Mouse (Mus musculus): ENCODE measurements at regions not wholly inside any gene's neighbourhood (a gene's known extent, or its start where the extent isn't known, plus 50 kb on each side); places are given as distances from the start of the nearest gene placed in this dataset.
"Not testable (repeated sequence)": the region's sequence is repeated elsewhere in the genome, so short reads cannot be mapped to it uniquely, and the experiment has no call there.

DNA sequence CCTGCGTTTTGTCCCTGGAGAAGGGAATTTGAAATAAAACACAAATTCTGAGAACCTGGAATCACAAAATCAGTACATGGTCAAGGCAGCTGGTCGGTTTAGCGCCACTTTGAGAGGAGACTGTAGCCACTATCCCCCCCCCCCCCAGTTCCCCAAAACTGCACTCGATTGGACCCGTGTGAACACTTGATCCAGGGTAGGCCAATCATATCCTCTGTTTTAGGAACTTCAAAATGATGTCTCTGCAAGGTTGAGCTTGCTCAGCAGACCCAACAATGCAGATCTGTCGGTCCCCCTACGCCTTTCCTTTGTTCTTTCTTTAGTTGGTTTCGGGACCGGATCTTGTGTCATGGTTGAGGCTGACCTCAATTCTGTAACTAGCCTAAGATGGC is 57.3 kb upstream of the Slc44a3 start:
- no peak for ATAC-seq (replicated peaks in 1 of 2; ENCODE audit: insufficient read depth in 1 of 2, low FRiP score in 2 of 2, low TSS enrichment in 1 of 2, low read depth in 1 of 2, poor library complexity in 2 of 2, severe bottlenecking in 2 of 2)

DNA sequence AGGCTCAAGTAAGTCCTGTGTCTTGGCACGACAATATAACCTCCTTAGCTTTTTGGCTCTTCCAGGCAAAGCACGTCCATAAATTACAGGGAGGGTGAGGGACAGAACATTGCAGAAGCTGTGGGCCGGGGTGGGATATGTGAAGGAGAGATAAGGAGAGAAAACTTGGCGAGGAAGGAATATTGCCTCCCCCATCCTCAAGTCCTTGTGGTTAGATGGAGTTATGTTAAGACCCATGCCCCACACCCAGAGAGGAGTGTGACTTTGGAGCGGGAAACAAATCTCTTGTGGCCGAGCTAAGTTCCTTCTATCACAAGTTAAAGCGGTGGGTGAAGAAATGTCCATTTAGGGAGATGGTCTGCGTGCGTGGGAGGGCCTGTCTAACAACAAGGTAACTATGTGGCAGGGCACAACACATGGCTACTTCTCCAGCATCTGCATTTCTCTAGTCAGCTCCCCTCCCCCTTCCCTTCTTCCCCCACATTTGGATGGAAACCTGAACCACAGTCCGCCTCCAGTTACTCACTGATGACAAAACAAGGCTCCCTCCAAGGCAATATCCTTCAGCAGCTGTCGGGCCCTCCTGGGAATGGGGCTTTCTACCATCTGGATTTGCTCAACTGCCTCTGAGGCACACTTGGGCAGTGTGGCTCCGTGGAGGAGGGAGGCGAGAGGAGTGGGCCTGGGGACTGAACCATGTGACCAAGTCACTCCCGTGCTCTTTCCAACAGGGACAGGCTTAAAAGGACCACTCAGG is 56.7 kb upstream of the Slc44a3 start:
- no peak for ATAC-seq (replicated peaks in 1 of 2; ENCODE audit: insufficient read depth in 1 of 2, low FRiP score in 2 of 2, low TSS enrichment in 1 of 2, low read depth in 1 of 2, poor library complexity in 2 of 2, severe bottlenecking in 2 of 2)

DNA sequence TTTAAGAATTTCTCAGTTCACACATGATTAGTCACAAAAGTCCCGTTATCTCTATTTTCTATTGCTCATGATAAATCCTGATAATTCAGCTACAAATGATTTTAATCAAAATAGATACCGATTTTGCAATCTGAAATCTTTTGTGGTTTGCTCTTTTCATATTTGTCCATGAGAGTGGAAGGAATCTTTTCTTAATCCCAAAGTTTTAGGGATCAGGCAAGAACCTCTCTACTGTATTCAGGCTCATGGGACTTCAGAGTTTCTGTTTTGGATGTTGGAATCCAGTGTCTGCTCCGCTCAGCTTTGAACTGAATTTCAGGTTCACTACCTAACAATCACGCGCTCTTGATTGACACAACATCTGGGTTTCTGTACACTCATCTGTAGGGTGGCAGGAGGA is 53.1 kb upstream of the Slc44a3 start:
- ATAC-seq (replicated peaks in 1 of 2; ENCODE audit: insufficient read depth in 1 of 2, low FRiP score in 2 of 2, low TSS enrichment in 1 of 2, low read depth in 1 of 2, poor library complexity in 2 of 2, severe bottlenecking in 2 of 2) = no peak

DNA sequence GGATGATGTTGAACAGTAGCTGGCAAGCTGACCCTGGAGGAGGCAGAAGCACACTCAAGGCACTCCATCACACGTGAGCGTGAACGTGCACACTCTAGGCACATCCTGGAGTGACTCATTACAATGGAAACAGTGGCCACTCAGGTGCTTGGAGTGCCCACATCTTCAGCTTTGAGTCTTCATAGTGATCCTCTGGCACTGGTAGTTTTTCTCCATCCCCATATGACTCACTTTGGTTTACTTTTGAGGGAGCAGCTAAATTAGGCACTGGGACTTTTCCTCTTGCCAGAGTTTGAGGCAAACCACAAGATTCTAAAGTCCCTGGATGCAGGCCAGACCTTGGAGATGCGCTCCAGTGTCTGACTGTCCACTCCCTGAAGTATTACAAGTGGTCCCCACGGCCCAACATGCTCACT is 52.5 kb upstream of the Slc44a3 start:
- ATAC-seq (replicated peaks in 1 of 2; ENCODE audit: insufficient read depth in 1 of 2, low FRiP score in 2 of 2, low TSS enrichment in 1 of 2, low read depth in 1 of 2, poor library complexity in 2 of 2, severe bottlenecking in 2 of 2) = no peak

DNA sequence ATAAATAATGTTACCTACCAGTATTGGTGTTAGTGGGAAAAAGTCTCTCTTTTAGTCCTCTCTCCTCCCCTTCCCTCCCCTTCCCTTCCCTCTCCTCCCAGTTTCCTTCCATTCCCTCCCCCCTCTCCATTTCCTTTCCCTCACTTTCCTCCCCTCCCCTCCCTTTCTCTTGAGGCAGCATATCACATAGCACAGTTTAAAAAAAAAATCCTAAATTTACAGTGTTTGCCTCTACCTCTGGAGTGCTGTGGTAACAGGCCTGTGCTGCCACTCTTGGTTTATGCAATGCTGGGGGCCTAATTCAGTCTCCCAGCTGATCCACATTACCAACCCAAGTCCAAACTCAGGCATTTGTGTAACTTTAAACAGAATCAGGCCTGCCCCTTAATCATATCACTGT is 52.1 kb upstream of the Slc44a3 start:
- no peak for ATAC-seq (replicated peaks in 1 of 2; ENCODE audit: insufficient read depth in 1 of 2, low FRiP score in 2 of 2, low TSS enrichment in 1 of 2, low read depth in 1 of 2, poor library complexity in 2 of 2, severe bottlenecking in 2 of 2)

DNA sequence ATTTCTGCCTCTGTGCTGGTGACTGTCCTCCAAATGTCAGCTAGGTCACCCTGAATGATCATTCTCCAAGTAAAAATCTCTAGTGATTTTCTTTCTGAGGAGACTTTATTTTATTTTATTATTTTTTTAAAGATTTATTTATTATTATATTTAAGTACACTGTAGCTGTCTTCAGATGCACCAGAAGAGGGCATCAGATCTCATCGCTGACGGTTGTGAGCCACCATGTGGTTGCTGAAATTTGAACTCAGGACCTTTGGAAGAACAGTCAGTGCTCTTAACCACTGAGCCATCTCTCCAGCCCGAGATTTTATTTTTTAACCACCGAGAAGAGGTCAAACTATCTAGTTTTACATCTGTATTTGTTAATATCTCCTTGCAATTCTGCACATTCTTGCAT is 50.5 kb upstream of the Slc44a3 start:
- not testable (repeated sequence) for ATAC-seq (replicated peaks in 1 of 2; ENCODE audit: insufficient read depth in 1 of 2, low FRiP score in 2 of 2, low TSS enrichment in 1 of 2, low read depth in 1 of 2, poor library complexity in 2 of 2, severe bottlenecking in 2 of 2)

Measured in hematopoietic stem cell, adult 5-6 weeks (primary cell).